Mouse (Mus musculus): ENCODE data around the gene Tmem161a. TPM values are rescaled to one million over a fixed set of nuclear protein-coding genes. Genes with fewer than 3 reads are reported as not detected.

Gene Tmem161a
- total RNA-seq (2021): 10 to 100 TPM; 68.1 to 72.3 TPM
- long read RNA-seq, experiment 1, transcript Tmem161a-201 (12 exons, 3,018 nt): major isoform, 32 of 99 reads
- long read RNA-seq, experiment 1, partial matches to known transcripts: 56 of 99 reads
- long read RNA-seq, experiment 1, other reads (novel, unspliced or antisense): 10 of 99 reads
- long read RNA-seq, experiment 2, transcript Tmem161a-201 (12 exons, 3,018 nt): major isoform, 26 of 111 reads
- long read RNA-seq, experiment 2, partial matches to known transcripts: 61 of 111 reads
- long read RNA-seq, experiment 2, other reads (novel, unspliced or antisense): 23 of 111 reads

GRCm38 (mm10) chr8:70172043-70172681 lies at the start of gene Tmem161a:
Gene Tmem161a, plus strand, starts transcription at chr8:70172356.
- DNase-seq: peak; percentile 91

DNA sequence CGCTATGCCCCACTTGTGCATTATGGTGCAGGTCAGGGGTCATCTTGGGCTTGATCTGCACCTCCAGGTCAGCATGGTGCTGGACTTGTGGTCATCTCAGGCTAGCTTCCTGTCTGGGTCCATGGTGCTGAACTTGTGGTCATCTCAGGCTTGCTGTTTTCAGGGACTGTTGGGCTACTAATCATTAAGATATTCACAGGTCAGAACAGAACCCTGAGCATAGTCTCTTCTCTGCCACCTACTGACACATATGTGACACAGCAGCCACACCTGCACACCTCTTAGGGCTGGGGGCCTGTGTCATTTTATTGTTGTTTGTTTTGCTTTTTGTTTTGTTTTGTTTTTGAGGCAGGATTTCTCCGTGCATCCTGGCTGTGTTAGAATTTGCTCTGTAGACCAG lies 49.3 kb upstream of the Tmem161a start:
- no peak for DNase-seq

GRCm38 (mm10) chr8:70124992-70125391 lies 47.2 kb upstream of the Tmem161a start:
- no peak for DNase-seq

- DNase-seq: peak; percentile 67
Measured at GRCm38 (mm10) chr8:70128435-70128834, 43.7 kb upstream of the Tmem161a start.

DNA sequence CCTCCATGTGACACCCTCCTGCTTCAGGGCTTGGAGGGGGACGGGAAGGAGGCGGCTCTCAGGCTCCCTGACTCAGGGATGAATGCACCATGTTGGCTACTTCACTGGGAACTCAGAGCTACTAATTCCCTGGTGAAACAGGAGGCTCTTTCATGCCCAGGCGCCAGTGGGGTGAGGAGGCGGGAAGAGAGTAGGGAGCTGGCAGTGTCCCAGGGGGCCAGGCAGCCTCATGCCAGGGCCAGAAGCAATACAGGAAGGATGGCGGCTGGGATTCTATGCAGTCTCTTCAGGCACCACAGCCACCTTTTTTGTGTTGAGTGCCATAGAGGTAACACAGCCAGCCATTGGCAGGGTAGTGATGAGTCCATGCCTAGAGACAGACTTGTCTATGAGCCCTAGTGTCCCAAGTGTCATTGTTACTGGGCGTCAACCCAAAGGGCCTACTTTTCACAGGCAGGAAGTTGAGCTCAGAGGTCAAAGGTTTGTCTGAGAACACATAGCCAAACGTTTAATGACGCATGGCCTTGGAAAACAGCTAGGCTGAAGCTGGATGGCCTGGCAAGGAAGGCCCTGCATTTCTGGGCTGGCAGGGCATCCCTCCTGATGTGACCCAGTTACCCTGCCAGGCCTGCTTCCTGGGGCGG lies 42.7 kb upstream of the Tmem161a start:
- peak; percentile 23 for DNase-seq

DNA sequence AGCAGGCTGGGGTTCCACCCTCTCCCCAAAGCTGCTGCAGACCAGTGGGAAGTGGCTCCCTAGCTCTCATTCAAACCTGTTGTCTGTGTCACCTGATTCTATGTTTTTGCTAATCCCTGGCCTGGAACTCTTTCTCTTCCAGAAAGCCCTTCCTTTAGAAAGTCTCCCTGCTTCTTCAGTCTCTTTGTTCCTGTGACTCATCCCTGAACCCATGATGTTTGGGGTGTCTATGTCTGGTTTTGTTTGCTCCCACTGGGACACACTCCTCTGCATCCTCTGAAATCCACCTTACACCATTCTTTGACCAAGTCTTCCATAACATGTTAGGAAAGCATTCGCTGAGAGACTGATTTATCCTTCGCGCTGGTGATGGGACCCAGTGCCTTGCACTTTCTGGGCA lies 42.1 kb upstream of the Tmem161a start:
- DNase-seq: no peak

GRCm38 (mm10) chr8:70131166-70131883 lies 40.8 kb upstream of the Tmem161a start, which contains the start of gene Nr2c2ap:
Gene Nr2c2ap, plus strand, starts transcription at chr8:70131333.
- peak; percentile 76 for DNase-seq

DNA sequence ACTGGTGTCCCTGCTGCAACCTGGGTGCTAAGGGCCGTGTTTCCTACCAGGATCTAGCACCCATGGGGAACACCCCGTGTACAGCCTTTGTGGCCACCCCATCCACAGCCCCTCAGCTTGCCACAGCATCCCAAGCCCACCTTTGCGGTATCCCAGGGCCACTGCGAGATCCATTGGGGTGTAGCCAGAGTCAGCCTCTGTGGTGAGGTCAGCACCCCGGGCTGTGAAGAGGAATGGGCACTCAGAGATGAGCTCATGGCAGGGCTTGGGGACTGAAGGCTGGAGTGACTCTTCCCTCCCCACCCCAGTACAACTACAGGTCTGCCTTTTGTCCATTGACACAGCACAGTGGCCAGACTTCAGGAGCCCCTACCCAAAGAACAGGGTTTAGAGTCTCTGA lies 38.1 kb upstream of the Tmem161a start:
- DNase-seq: no peak

DNA sequence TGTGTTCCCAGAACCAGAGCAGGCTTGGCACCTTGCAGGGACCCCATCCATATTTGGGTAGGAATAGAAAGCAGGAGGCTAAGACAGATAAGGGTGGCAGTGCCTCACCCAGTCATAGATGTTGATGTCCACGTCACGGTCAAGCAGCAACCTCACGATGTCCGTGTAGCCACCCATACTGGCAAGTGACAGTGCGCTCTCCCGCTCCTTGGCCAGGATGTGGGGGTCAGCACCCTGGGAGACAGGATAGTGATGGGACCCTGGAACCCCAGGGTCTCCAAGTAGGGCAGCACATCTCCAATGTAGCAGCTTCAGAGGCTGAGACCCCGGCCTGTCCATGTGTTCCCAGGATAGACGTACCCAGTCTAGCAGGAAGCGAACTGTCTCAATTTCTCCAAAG lies 37.2 kb upstream of the Tmem161a start:
- DNase-seq: no peak

GRCm38 (mm10) chr8:70136591-70136990 lies 35.6 kb upstream of the Tmem161a start:
- no peak for DNase-seq

DNA sequence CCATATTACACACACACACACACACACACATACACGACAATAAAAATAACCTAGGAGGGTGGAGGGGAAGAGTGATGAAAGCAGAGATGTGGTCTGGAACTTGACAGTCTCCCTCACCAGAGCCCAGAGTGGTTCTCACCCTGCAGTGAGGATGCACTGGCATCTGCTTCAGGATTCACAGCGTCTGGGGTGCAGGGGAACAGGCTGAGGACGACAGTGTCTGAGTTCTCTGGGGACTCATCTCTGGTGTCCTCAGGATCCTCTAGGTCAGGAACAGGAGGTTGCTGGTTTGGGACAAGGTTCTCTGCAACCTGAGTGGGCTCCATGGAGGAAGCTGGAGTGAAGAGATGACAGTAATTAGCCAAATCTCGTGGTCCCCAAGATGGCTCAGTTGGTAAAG lies 34.3 kb upstream of the Tmem161a start:
- no peak for DNase-seq

- peak; percentile 99 for DNase-seq
Measured at GRCm38 (mm10) chr8:70139026-70139857, 32.9 kb upstream of the Tmem161a start, which contains the start of the genes Rfxank, Borcs8 and Mef2b. Gene Rfxank, minus strand, starts transcription at chr8:70139154. Gene Borcs8, plus strand, starts transcription at chr8:70139499. Gene Mef2b, plus strand, starts transcription at chr8:70139711.

DNA sequence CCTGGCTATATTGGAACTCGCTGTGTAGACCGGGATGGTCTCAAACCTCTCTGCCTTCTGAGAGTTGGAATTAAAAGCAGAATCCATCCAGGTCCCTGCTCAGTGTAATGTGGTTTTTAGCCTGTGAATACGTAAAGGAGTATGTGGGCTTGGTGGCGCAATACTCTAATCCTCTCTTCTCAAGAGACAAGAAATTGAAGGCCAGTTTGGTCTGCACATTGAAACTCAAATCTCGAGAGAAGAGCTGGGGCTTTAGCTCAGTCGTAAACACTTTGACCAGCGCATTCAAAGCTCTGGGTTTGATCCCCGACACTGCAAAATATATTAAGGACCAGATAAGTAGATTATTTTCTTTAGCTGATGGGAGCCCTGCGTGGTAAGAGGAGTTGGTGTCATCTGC lies 32.2 kb upstream of the Tmem161a start:
- no peak for DNase-seq

- DNase-seq: no peak
Measured at GRCm38 (mm10) chr8:70147678-70148607, 24.2 kb upstream of the Tmem161a start.

GRCm38 (mm10) chr8:70150158-70150557 lies 22.0 kb upstream of the Tmem161a start:
- no peak for DNase-seq

- DNase-seq: peak; percentile 56
Measured at GRCm38 (mm10) chr8:70152537-70153257, 19.5 kb upstream of the Tmem161a start.

- no peak for DNase-seq
Measured at GRCm38 (mm10) chr8:70157240-70157800, 14.8 kb upstream of the Tmem161a start.

GRCm38 (mm10) chr8:70158069-70158853 lies 13.9 kb upstream of the Tmem161a start:
- peak; percentile 64 for DNase-seq
